Mouse (Mus musculus) kidney, postnatal 0 days (tissue): ENCODE data around the gene Tmem150c. TPM values are rescaled to one million over a fixed set of nuclear protein-coding genes. Genes with fewer than 3 reads are reported as not detected.

Experiments used
- ATAC-seq: fragments of 200-750 bp; cut with Nextera tagmentation; replicated peaks from 2 replicates; pipeline ENCODE4 v1.8.0; 2017; ENCODE audit warnings: low read depth, moderate number of reproducible peaks, moderate TSS enrichment, moderate library complexity; ENCODE audit not compliant: low FRiP score
- DNase-seq: peaks from one replicate; pipeline ENCODE4 v3.0.0-alpha.2; 2016; ENCODE audit warnings: low spot score
- H3K27ac ChIP-seq: fragments of 300-500 bp; sonication (generic); 2 replicates; pipeline ENCODE4 v1.5.1; 2014; ENCODE audit warnings: mild to moderate bottlenecking
- H3K27me3 ChIP-seq: fragments of 300-500 bp; sonication (generic); 2 replicates; pipeline ENCODE4 v1.6.1; 2014; ENCODE audit warnings: low read length, mixed read lengths; ENCODE audit not compliant: insufficient read depth
- H3K36me3 ChIP-seq: fragments of 300-500 bp; sonication (generic); 2 replicates; pipeline ENCODE4 v1.6.1; 2014; ENCODE audit warnings: low read length, mixed read lengths; ENCODE audit not compliant: insufficient read depth
- H3K4me1 ChIP-seq: fragments of 300-500 bp; sonication (generic); replicated peaks from 2 replicates; pipeline ENCODE4 v1.6.1; 2014; ENCODE audit warnings: antibody characterized with exemption, low read length, mixed read lengths; ENCODE audit not compliant: insufficient read depth
- H3K4me2 ChIP-seq: fragments of 300-500 bp; sonication (generic); 2 replicates; pipeline ENCODE4 v1.6.1; 2014; ENCODE audit warnings: mild to moderate bottlenecking, low read length, moderate library complexity, mixed read lengths
- H3K4me3 ChIP-seq: fragments of 300-500 bp; sonication (generic); replicated peaks from 2 replicates; pipeline ENCODE4 v1.5.1; 2014; ENCODE audit warnings: low read depth, low read length
- H3K9ac ChIP-seq: fragments of 300-500 bp; sonication (generic); 2 replicates; pipeline ENCODE4 v1.6.1; 2014; ENCODE audit warnings: low read depth, low read length
- H3K9me3 ChIP-seq: fragments of 300-500 bp; sonication (generic); replicated peaks from 2 replicates; pipeline ENCODE4 v1.6.1; 2016; ENCODE audit warnings: low read length, inconsistent platforms, mixed read lengths
- CTCF ChIP-seq: IDR thresholded peaks from 2 replicates; pipeline ENCODE4 v1.5.1; 2016; ENCODE audit warnings: antibody characterized with exemption, low read depth, mild to moderate bottlenecking, moderate library complexity
- WGBS: fragments of 180-500 bp; shearing (Covaris S2); extraction: QIAGEN DNeasy Blood & Tissue Kit; methylation state at CpG from one replicate; pipeline ENCODE4 v1.1.7; 2014; 5-methylcytosine and 5-hydroxymethylcytosine counted together
- polyA plus RNA-seq: library from polyadenylated mRNA; unstranded; fragments of >200 nt; fragmentation: Nextera tagmentation; extraction: Ambion mirVana; gene quantifications from 2 replicates; pipeline ENCODE4 v1.2.1, GENCODE M21; 2015

The Tmem150c gene
- polyA plus RNA-seq, 1 experiment from 2014 or later: 26.3 TPM

DNA sequence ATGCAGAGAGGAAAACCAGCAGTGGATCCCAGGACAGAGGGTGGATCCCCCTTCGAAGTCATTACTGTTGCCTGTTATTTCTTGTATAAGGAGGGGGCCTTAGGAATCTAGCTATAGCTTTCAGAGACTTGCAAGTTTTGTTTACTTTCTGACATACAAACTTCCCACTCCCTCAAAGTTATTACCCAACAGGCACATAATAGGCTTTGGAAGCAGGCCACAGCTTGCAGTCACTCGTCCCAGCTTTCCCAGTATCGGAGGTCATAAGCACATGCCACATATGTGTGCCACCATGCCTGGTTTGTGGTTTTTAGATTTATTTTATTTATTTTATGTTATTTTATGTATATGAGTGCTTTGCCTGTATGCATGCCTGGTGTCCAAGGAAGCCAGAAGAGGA is 3.2 kb upstream of the Tmem150c start:
- DNase-seq: no peak
- TF ChIP-seq CTCF: no peak
- Histone ChIP-seq H3K36me3 (no peaks in the 10 kb centered on the region), H3K27me3 (no peaks in the 10 kb centered on the region), H3K4me1 (0 out of 2 replicates have a peak, but pooled peaks cover 5% of the 10 kb centered on the region), H3K9ac (no peak overlapping the region), H3K9me3 (no peaks in the 10 kb centered on the region), H3K4me2 (no peak overlapping the region), H3K4me3 (no peak overlapping the region), H3K27ac (no peak overlapping the region)
- WGBS: 71% methylated on average over 3 of the region's 3 CpGs
- ATAC-seq: no peak

- ATAC-seq: no peak
- 65% methylated on average over 1 of the region's 1 CpGs for WGBS
- Histone ChIP-seq H3K9me3 (no peaks in the 10 kb centered on the region), H3K9ac (no peak overlapping the region), H3K27ac (no peak overlapping the region), H3K4me2 (no peak overlapping the region), H3K36me3 (no peaks in the 10 kb centered on the region), H3K27me3 (no peaks in the 10 kb centered on the region), H3K4me1 (0 out of 2 replicates have a peak, but pooled peaks cover 5% of the 10 kb centered on the region), H3K4me3 (no peak overlapping the region)
- no peak for TF ChIP-seq CTCF
- DNase-seq: no peak
Measured at GRCm38 (mm10) chr5:100162053-100162452, 2.4 kb upstream of the Tmem150c start.

GRCm38 (mm10) chr5:100158791-100159637 is 594 bp downstream of the Tmem150c start:
- H3K9me3 ChIP-seq: no peaks in the 10 kb centered on the region
- H3K27ac ChIP-seq: peak overlapping the region; percentile 79
- ATAC-seq (peak; percentile 83), DNase-seq (peak; percentile 56)
- WGBS: under 1% methylated on average over 77 of the region's 101 CpGs
- H3K36me3 ChIP-seq: no peaks in the 10 kb centered on the region
- peak overlapping the region; percentile 88 for H3K4me3 ChIP-seq
- H3K9ac ChIP-seq: peak overlapping the region; percentile 73
- H3K4me1 ChIP-seq: 0 out of 2 replicates have a peak, but pooled peaks cover 5% of the 10 kb centered on the region
- H3K27me3 ChIP-seq: no peaks in the 10 kb centered on the region
- TF ChIP-seq CTCF: no peak
- peak overlapping the region; percentile 99 for H3K4me2 ChIP-seq

- Histone ChIP-seq H3K27ac (no peak overlapping the region), H3K4me2 (peak overlapping the region; percentile 99), H3K4me1 (0 out of 2 replicates have a peak, but pooled peaks cover 5% of the 10 kb centered on the region), H3K4me3 (peak overlapping the region; percentile 88), H3K9me3 (no peaks in the 10 kb centered on the region), H3K27me3 (no peaks in the 10 kb centered on the region), H3K36me3 (no peaks in the 10 kb centered on the region), H3K9ac (peak overlapping the region; percentile 73)
- ATAC-seq: no peak
- peak; percentile 9 for DNase-seq
- no peak for TF ChIP-seq CTCF
- 16% methylated on average over 13 of the region's 13 CpGs for WGBS
Measured at GRCm38 (mm10) chr5:100158301-100158700, 1.3 kb downstream of the Tmem150c start.

DNA sequence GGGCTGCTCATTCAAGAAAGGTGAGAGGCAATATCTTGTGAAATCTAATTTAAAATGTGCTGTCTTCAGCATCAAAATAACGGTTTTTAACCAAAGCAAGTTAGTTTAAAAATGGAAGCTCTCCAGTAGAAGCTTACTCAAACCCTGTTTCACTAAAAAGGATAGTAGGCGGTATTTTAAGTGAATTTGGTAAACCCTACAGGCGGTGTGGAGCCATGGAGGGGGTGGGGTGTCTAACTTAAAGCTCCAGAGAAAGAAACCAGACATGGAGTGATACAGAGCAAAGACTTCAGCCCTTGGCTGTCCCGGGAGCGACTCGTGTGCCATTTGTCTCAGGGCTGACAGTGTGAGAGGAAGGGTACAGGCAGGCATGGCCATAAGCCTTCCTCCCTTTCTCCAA is 4.0 kb downstream of the Tmem150c start:
- Histone ChIP-seq H3K27me3 (no peaks in the 10 kb centered on the region), H3K9me3 (no peaks in the 10 kb centered on the region), H3K4me2 (no peak overlapping the region), H3K4me3 (no peak overlapping the region), H3K9ac (no peak overlapping the region), H3K27ac (no peak overlapping the region), H3K4me1 (0 out of 2 replicates have a peak, but pooled peaks cover 5% of the 10 kb centered on the region), H3K36me3 (no peaks in the 10 kb centered on the region)
- TF ChIP-seq CTCF: no peak
- DNase-seq: no peak
- WGBS: 70% methylated on average over 6 of the region's 6 CpGs
- no peak for ATAC-seq

- WGBS: 66% methylated on average over 3 of the region's 3 CpGs
- H3K27me3 ChIP-seq: no peaks in the 10 kb centered on the region
- no peak overlapping the region for H3K4me2 ChIP-seq
- H3K9ac ChIP-seq: no peak overlapping the region
- H3K4me1 ChIP-seq: no peaks in the 10 kb centered on the region
- no peak for TF ChIP-seq CTCF
- peak; percentile 48 for DNase-seq
- no peaks in the 10 kb centered on the region for H3K9me3 ChIP-seq
- no peak for ATAC-seq
- H3K27ac ChIP-seq: no peak overlapping the region
- H3K4me3 ChIP-seq: no peak overlapping the region
- no peaks in the 10 kb centered on the region for H3K36me3 ChIP-seq
Measured at GRCm38 (mm10) chr5:100149967-100150366, 9.6 kb downstream of the Tmem150c start.
